ENCODE assay signal across 8 mouse cellular contexts in the genomic region with DNA sequence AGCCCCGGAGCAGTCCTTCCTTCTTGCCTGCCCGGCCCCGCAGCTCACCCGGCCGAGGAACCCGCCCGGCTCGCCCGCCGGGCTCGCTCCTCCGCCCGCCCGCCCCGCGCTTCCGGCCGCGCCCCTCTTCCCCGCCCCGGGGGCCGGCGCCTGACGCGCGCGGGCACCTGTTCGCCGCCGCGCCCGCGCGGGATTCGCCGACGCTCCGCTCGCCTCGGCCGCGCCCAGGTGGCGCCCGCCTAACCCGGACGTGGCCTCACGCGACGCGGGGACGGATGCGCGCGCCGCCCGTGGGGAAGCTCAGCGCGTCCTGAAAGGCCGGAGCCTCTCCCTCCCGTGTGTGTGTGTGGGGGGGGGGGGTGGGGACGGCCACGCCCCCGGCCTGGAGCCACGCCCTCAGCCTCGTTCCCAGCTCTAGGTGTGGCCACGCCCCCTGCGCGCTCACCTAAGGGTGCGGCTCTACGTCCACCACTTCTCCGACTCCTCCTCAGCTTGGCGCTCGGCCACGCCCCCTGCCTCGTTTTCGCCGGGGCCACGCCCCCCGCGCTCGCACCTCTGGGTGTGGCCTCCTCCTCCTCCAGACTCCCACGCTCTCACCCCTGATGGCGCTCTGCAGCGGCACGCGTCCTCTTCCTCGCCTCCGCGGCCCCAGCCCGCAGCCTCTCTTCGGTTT. TPM values are rescaled to one million over a fixed set of nuclear protein-coding genes. Genes with fewer than 3 reads are reported as not detected.
DNase-seq lines count a peak whose midpoint lies in the region; ATAC-seq and TF ChIP-seq lines count a peak whose summit lies in the region.

No protein-coding gene starts in this region.

- ATAC-seq in cerebellum, adult (ENCODE audit: insufficient number of reproducible peaks, low FRiP score, low TSS enrichment), result peak; percentile 80
- ATAC-seq in forebrain, embryonic 13.5 days, result peak; percentile 93

- intact Hi-C loops in heart, postnatal 36 days (cut with DNase I), result loop anchor here (5.0 kb wide), 1 partner anchor 75 kb away; no protein-coding TSS in a partner anchor

- WGBS in forebrain, embryonic 13.5 days, result under 1% methylated on average over 40 of the region's 91 CpGs
- WGBS in lung, adult 2 months, result 2% methylated on average over 81 of the region's 91 CpGs
- WGBS in olfactory bulb, adult 2 months, result under 1% methylated on average over 91 of the region's 91 CpGs

- no peaks in the 10 kb centered on the region for H3K4me1 ChIP-seq in ES-Bruce4 (ENCODE audit: control insufficient read depth, insufficient read depth, low read length)
- peaks cover 19% of the 10 kb centered on the region for H3K4me1 ChIP-seq in forebrain, embryonic 13.5 days
- no peaks in the 10 kb centered on the region for H3K4me1 ChIP-seq in lung, adult 2 months (ENCODE audit: control insufficient read depth, insufficient read depth, low read length)
- peaks cover 5% of the 10 kb centered on the region; the same call in 1 of the 2 replicates for H3K4me1 ChIP-seq in olfactory bulb, adult 2 months (ENCODE audit: control insufficient read depth, insufficient read depth, low read length)

- DNase-seq in heart, postnatal 36 days, result peak; percentile 25 to 48
- peak; percentile 93 to 94 for DNase-seq in layer of hippocampus, adult 2 months (ENCODE audit: low spot score in 2 of 2)
- peak; percentile 88 for DNase-seq in lung, adult 2 months
- DNase-seq in thymus, adult 18-20 months, result peak; percentile 98

- peak overlapping the region; percentile 98 for H3K9ac ChIP-seq in ES-Bruce4 (ENCODE audit: low read depth, poor library complexity, severe bottlenecking)
- peak overlapping the region; percentile 76 for H3K9ac ChIP-seq in forebrain, embryonic 13.5 days

- H3K4me3 ChIP-seq in ES-Bruce4 (ENCODE audit: low read depth, low read length), result peak overlapping the region; percentile 84
- peak overlapping the region; percentile 63 for H3K4me3 ChIP-seq in forebrain, embryonic 13.5 days
- peak overlapping the region; percentile 70 for H3K4me3 ChIP-seq in layer of hippocampus, adult 2 months
- H3K4me3 ChIP-seq in lung, adult 2 months (replicated peaks; ENCODE audit: extremely low read depth, low read depth, low read length), result peak overlapping the region; percentile 75
- peak overlapping the region; percentile 98 for H3K4me3 ChIP-seq in olfactory bulb, adult 2 months (ENCODE audit: insufficient read depth, low read depth, low read length)

- TF ChIP-seq EP300 in ES-Bruce4 (IDR thresholded peaks at IDR 0.05; ENCODE audit: insufficient read depth, low read depth, low read length), result 0 out of 2 replicates have a peak, but pooled peaks have one; percentile 27

- H3K27ac ChIP-seq in ES-Bruce4 (ENCODE audit: insufficient read depth, low read length), result no peak overlapping the region
- peak overlapping the region; percentile 93 for H3K27ac ChIP-seq in forebrain, embryonic 13.5 days
- H3K27ac ChIP-seq in layer of hippocampus, adult 2 months, result peak overlapping the region; percentile 90
- H3K27ac ChIP-seq in olfactory bulb, adult 2 months (ENCODE audit: insufficient read depth, low read depth, low read length), result peak overlapping the region; percentile 68

- no peaks in the 10 kb centered on the region for H3K27me3 ChIP-seq in ES-Bruce4 (ENCODE audit: control insufficient read depth, insufficient read depth, low read length, poor library complexity, severe bottlenecking)
- H3K27me3 ChIP-seq in forebrain, embryonic 13.5 days, result peaks cover 15% of the 10 kb centered on the region

- H3K9me3 ChIP-seq in ES-Bruce4 (replicated peaks; ENCODE audit: control insufficient read depth, insufficient read depth, low read length, poor library complexity, severe bottlenecking), result no peaks in the 10 kb centered on the region
- no peaks in the 10 kb centered on the region for H3K9me3 ChIP-seq in forebrain, embryonic 13.5 days (replicated peaks)

- TF ChIP-seq CTCF in ES-Bruce4 (IDR thresholded peaks at IDR 0.05; ENCODE audit: low read depth, low read length), result no peak
- no peak for TF ChIP-seq CTCF in layer of hippocampus, adult 2 months (conservative IDR thresholded peaks at IDR 0.05)
- no peak for TF ChIP-seq CTCF in lung, adult 2 months (IDR thresholded peaks at IDR 0.05; ENCODE audit: insufficient read depth, low read length)
- no peak for TF ChIP-seq CTCF in olfactory bulb, adult 2 months (IDR thresholded peaks at IDR 0.05; ENCODE audit: insufficient read depth, low read depth, low read length)

- TF ChIP-seq POLR2A in ES-Bruce4 (IDR thresholded peaks at IDR 0.05; ENCODE audit: insufficient read depth, low read length), result no peak
- TF ChIP-seq POLR2A in lung, adult 2 months (IDR thresholded peaks at IDR 0.05; ENCODE audit: borderline replicate concordance, extremely low read depth, low read depth, low read length), result no peak
- peak; percentile 33; the same call in 1 of the 2 replicates for TF ChIP-seq POLR2A in olfactory bulb, adult 2 months (IDR thresholded peaks at IDR 0.05; ENCODE audit: insufficient read depth, low read depth, low read length)

- no peaks in the 10 kb centered on the region for H3K36me3 ChIP-seq in ES-Bruce4 (ENCODE audit: control insufficient read depth, insufficient read depth, low read length, poor library complexity, severe bottlenecking)
- H3K36me3 ChIP-seq in forebrain, embryonic 13.5 days (ENCODE audit: poor library complexity, severe bottlenecking), result no peaks in the 10 kb centered on the region

- peak overlapping the region; percentile 85 for H3K4me2 ChIP-seq in forebrain, embryonic 13.5 days

RNA-seq across cellular contexts. Expression of a gene that starts 0.9 kb away (rescaled TPM):
- 32.3 and 34.0 TPM in 2 replicates for polyA plus RNA-seq in ES-Bruce4 (2011; ENCODE audit: insufficient read depth, insufficient read length, low read depth, missing spikeins)
- 15.6 and 18.8 TPM in 2 replicates for polyA plus RNA-seq in forebrain, embryonic 13.5 days (2015; fragmentation: Nextera tagmentation; extraction: Ambion mirVana)
- total RNA-seq in heart, postnatal 36 days (2021), result 1 to 10 TPM; 6.7 to 8.9 TPM
- total RNA-seq in layer of hippocampus, adult 2 months (2021), result 100 to 1,000 TPM; 123 to 125 TPM
- polyA plus RNA-seq in lung, adult 2 months (2012; rRNA removed), result 25.9 and 26.2 TPM in 2 replicates
- not detected in 2 replicates for polyA plus RNA-seq in olfactory bulb, adult 2 months (2012; ENCODE audit: insufficient read depth, insufficient read length, low replicate concordance, missing spikeins)

Comparison
In these comparisons a context has a peak if more than half of its experiments do, and no peak if none do; other contexts are left out.
1. DNase-seq: peak in every context shown above with its lines; median percentile 98 in thymus, adult 18-20 months; 94 in layer of hippocampus, adult 2 months; 88 in lung, adult 2 months; 36 in heart, postnatal 36 days.